In the genomic region with DNA sequence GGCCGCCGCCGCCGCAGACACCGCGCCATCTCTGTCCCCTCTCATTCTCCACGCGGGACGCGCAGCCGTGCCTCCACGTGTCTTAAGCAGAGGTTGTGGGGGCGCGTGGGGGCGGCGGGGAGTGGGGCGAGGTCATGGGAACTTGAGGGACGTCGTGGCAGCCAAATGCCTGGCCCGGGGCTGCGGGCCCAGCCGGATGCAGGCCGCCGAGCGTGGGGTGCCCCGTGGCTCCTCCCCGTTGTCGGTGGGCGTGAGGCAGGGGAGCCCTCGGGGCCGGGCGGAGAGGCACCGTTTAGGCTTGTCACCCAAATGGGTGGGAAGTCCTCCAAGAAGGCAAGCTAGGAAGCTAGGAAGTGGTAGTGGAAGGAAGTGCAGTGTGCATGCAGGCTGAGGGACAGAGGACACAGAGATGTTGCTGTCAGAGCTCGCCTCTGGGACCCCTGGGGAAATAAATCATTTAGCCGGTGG, we compare ENCODE assay signal across 8 mouse cellular contexts. TPM values are rescaled to one million over a fixed set of nuclear protein-coding genes. Genes with fewer than 3 reads are reported as not detected.
DNase-seq lines count a peak whose midpoint lies in the region; ATAC-seq and TF ChIP-seq lines count a peak whose summit lies in the region.

No protein-coding gene starts in this region.

- H3K27ac ChIP-seq in embryonic facial prominence, embryonic 11.5 days (replicated peaks; ENCODE audit: low read depth, low read length), result peak overlapping the region; percentile 80
- peak overlapping the region; percentile 80 for H3K27ac ChIP-seq in heart, adult 2 months
- H3K27ac ChIP-seq in limb, embryonic 13.5 days, result peak overlapping the region; percentile 84
- peak overlapping the region; percentile 92 for H3K27ac ChIP-seq in midbrain, embryonic 15.5 days

- 0 out of 2 replicates have a peak, but pooled peaks have one; percentile 13 for TF ChIP-seq CTCF in heart, adult 2 months (IDR thresholded peaks at IDR 0.05)

- H3K36me3 ChIP-seq in embryonic facial prominence, embryonic 11.5 days (replicated peaks; ENCODE audit: control insufficient read depth, insufficient read depth, low read depth, low read length), result no peaks in the 10 kb centered on the region
- H3K36me3 ChIP-seq in heart, adult 2 months (ENCODE audit: control insufficient read depth, insufficient read depth, low read length), result no peaks in the 10 kb centered on the region
- no peaks in the 10 kb centered on the region for H3K36me3 ChIP-seq in limb, embryonic 13.5 days
- no peaks in the 10 kb centered on the region for H3K36me3 ChIP-seq in midbrain, embryonic 15.5 days (replicated peaks)

- no peak for DNase-seq in cerebellum, adult 11-12 months
- DNase-seq in embryonic facial prominence, embryonic 11.5 days (ENCODE audit: low spot score), result peak; percentile 68
- DNase-seq in heart, adult 2 months, result peak; percentile 75 to 80
- peak; percentile 52 to 59 for DNase-seq in kidney, adult 8-10 months
- peak; percentile 72 to 86 for DNase-seq in spleen, postnatal 4 days (ENCODE audit: low spot score in 2 of 2)

- H3K4me1 ChIP-seq in embryonic facial prominence, embryonic 11.5 days (ENCODE audit: control insufficient read depth, insufficient read depth, low read length), result no peaks in the 10 kb centered on the region
- no peaks in the 10 kb centered on the region for H3K4me1 ChIP-seq in heart, adult 2 months (ENCODE audit: control insufficient read depth, insufficient read depth, low read length)
- peaks cover 4% of the 10 kb centered on the region; the same call in 1 of the 2 replicates for H3K4me1 ChIP-seq in limb, embryonic 13.5 days
- H3K4me1 ChIP-seq in midbrain, embryonic 15.5 days, result peaks cover 5% of the 10 kb centered on the region; the same call in 1 of the 2 replicates

- H3K4me3 ChIP-seq in embryonic facial prominence, embryonic 11.5 days (ENCODE audit: low read depth, low read length), result peak overlapping the region; percentile 73
- peak overlapping the region; percentile 89 for H3K4me3 ChIP-seq in heart, adult 2 months
- peak overlapping the region; percentile 77 for H3K4me3 ChIP-seq in limb, embryonic 13.5 days
- H3K4me3 ChIP-seq in midbrain, embryonic 15.5 days, result peak overlapping the region; percentile 97

- under 1% methylated on average over 35 of the region's 35 CpGs for WGBS in embryonic facial prominence, embryonic 11.5 days
- WGBS in heart, adult 2 months, result under 1% methylated on average over 35 of the region's 35 CpGs
- 0% methylated on average over 35 of the region's 35 CpGs for WGBS in limb, embryonic 13.5 days
- WGBS in midbrain, embryonic 15.5 days, result under 1% methylated on average over 35 of the region's 35 CpGs

- no peak for TF ChIP-seq EP300 in heart, adult 2 months (IDR thresholded peaks at IDR 0.05; ENCODE audit: insufficient read depth, low read depth, low read length)

- TF ChIP-seq POLR2A in heart, adult 2 months (IDR thresholded peaks at IDR 0.05; ENCODE audit: insufficient read depth, low read depth, low read length), result peak; percentile 49; the same call in 1 of the 2 replicates

- no peaks in the 10 kb centered on the region for H3K79me2 ChIP-seq in heart, adult 2 months (replicated peaks; ENCODE audit: control insufficient read depth, insufficient read depth, low read length)

- peak; percentile 62 for ATAC-seq in cerebellum, adult (ENCODE audit: insufficient number of reproducible peaks, low FRiP score, low TSS enrichment)
- peak; percentile 89 for ATAC-seq in embryonic facial prominence, embryonic 11.5 days (replicated peaks; ENCODE audit: insufficient number of reproducible peaks, low FRiP score, low TSS enrichment, low read depth)
- ATAC-seq in limb, embryonic 13.5 days (ENCODE audit: low FRiP score, low read depth), result peak; percentile 81
- ATAC-seq in midbrain, embryonic 15.5 days (replicated peaks), result peak; percentile 87

- H3K9me3 ChIP-seq in embryonic facial prominence, embryonic 11.5 days (replicated peaks; ENCODE audit: control insufficient read depth, low read length), result no peaks in the 10 kb centered on the region
- no peaks in the 10 kb centered on the region for H3K9me3 ChIP-seq in limb, embryonic 13.5 days
- H3K9me3 ChIP-seq in midbrain, embryonic 15.5 days, result no peaks in the 10 kb centered on the region

- H3K9ac ChIP-seq in embryonic facial prominence, embryonic 11.5 days (replicated peaks; ENCODE audit: low read length), result peak overlapping the region; percentile 93
- peak overlapping the region; percentile 82 for H3K9ac ChIP-seq in heart, adult 2 months (ENCODE audit: low read depth, low read length)
- H3K9ac ChIP-seq in limb, embryonic 13.5 days, result peak overlapping the region; percentile 93
- H3K9ac ChIP-seq in midbrain, embryonic 15.5 days, result peak overlapping the region; percentile 99

- intact Hi-C loops in heart, adult 2 months (cut with DNase I), result loop anchor here (10.0 kb wide), 1 partner anchor 513 kb away; no protein-coding TSS in a partner anchor

- H3K27me3 ChIP-seq in embryonic facial prominence, embryonic 11.5 days (ENCODE audit: control insufficient read depth, insufficient read depth, low read length), result no peaks in the 10 kb centered on the region
- no peaks in the 10 kb centered on the region for H3K27me3 ChIP-seq in heart, adult 2 months (ENCODE audit: control insufficient read depth, insufficient read depth, low read length)
- 0 out of 2 replicates have a peak, but pooled peaks cover 4% of the 10 kb centered on the region for H3K27me3 ChIP-seq in limb, embryonic 13.5 days
- no peaks in the 10 kb centered on the region for H3K27me3 ChIP-seq in midbrain, embryonic 15.5 days (replicated peaks)

- peak overlapping the region; percentile 54 for H3K4me2 ChIP-seq in embryonic facial prominence, embryonic 11.5 days (ENCODE audit: low read depth, low read length)
- H3K4me2 ChIP-seq in limb, embryonic 13.5 days (replicated peaks), result peak overlapping the region; percentile 78
- peak overlapping the region; percentile 71 for H3K4me2 ChIP-seq in midbrain, embryonic 15.5 days

RNA-seq across cellular contexts. Expression of a gene that starts 0.4 kb away (rescaled TPM):
- 32.1 and 33.2 TPM in 2 replicates for polyA plus RNA-seq in embryonic facial prominence, embryonic 11.5 days (2014; fragmentation: Nextera tagmentation; extraction: Ambion mirVana)
- total RNA-seq in heart, adult 2 months (2021), result 10 to 100 TPM; 13.2 to 16.0 TPM
- 4.7 and 5.1 TPM in 2 replicates for polyA plus RNA-seq in heart, adult 2 months (2012; rRNA removed)
- polyA plus RNA-seq in limb, embryonic 13.5 days (2015; fragmentation: Nextera tagmentation; extraction: Ambion mirVana), result 24.7 and 25.9 TPM in 2 replicates
- polyA plus RNA-seq in midbrain, embryonic 15.5 days (2015; fragmentation: Nextera tagmentation; extraction: Ambion mirVana), result 20.3 and 21.5 TPM in 2 replicates

RNA-seq across cellular contexts. Expression of a gene that starts 37.2 kb away (rescaled TPM):
- polyA plus RNA-seq in embryonic facial prominence, embryonic 11.5 days (2014; fragmentation: Nextera tagmentation; extraction: Ambion mirVana), result 9.1 and 10.1 TPM in 2 replicates
- under 1 TPM; 0.41 to 0.76 TPM for total RNA-seq in heart, adult 2 months (2021)
- 0.26 and 0.57 TPM in 2 replicates for polyA plus RNA-seq in heart, adult 2 months (2012; rRNA removed)
- polyA plus RNA-seq in limb, embryonic 13.5 days (2015; fragmentation: Nextera tagmentation; extraction: Ambion mirVana), result 14.9 and 15.1 TPM in 2 replicates
- polyA plus RNA-seq in midbrain, embryonic 15.5 days (2015; fragmentation: Nextera tagmentation; extraction: Ambion mirVana), result 0.38 and 0.39 TPM in 2 replicates
